Mouse (Mus musculus): ENCODE measurements around the gene Slc16a6.

- TF ChIP-seq CTCF (IDR thresholded peaks at IDR 0.05; ENCODE audit: low read depth) (no peak), EP300 (IDR thresholded peaks at IDR 0.05; ENCODE audit: low read depth) (no peak)
These were observed 3.2 kb downstream of the Slc16a6 start for GRCm38 (mm10) chr11:109470170-109470569.
